Mouse (Mus musculus) mouse trophoblast stem cell (cell line): ENCODE results near the gene Zfp260.
"Not testable (repeated sequence)": the region's sequence is repeated elsewhere in the genome, so short reads cannot be mapped to it uniquely, and the experiment has no call there.

ENCODE experiments used
- in situ Hi-C, 2 experiments: fragments of 300-500 bp; cut with MseI, MboI; formaldehyde crosslinking; loops; 2 replicates in 1 of 2; 3 replicates in 1 of 2; pipeline ENCODE4 v1.15.1; 2025

Zfp260 gene

GRCm38 (mm10) chr7:30094646-30095429 is at the start of gene Zfp260:
Gene Zfp260 (plus strand): TSS chr7:30094777.
- in situ Hi-C loops: no loop called here

- in situ Hi-C loops: no loop called here
Observed at GRCm38 (mm10) chr7:30048126-30048525, 46.5 kb upstream of the Zfp260 start.

GRCm38 (mm10) chr7:30050882-30051548 is 43.6 kb upstream of the Zfp260 start, which contains the start of gene Zfp14:
Gene Zfp14 (minus strand): TSS chr7:30051380.
- in situ Hi-C loops: no loop called here

- in situ Hi-C loops: no loop called here
Observed at GRCm38 (mm10) chr7:30053591-30053990, 41.0 kb upstream of the Zfp260 start.

- in situ Hi-C loops: no loop called here
Observed at GRCm38 (mm10) chr7:30060341-30060740, 34.2 kb upstream of the Zfp260 start.

GRCm38 (mm10) chr7:30062478-30062877 is 32.1 kb upstream of the Zfp260 start:
- in situ Hi-C loops: no loop called here

- in situ Hi-C loops: no loop called here
Observed at GRCm38 (mm10) chr7:30064622-30065021, 30.0 kb upstream of the Zfp260 start.

GRCm38 (mm10) chr7:30072146-30073028 is 22.2 kb upstream of the Zfp260 start, which contains the start of gene Zfp82:
Gene Zfp82 (minus strand): TSS chr7:30072900.
- in situ Hi-C loops: no loop called here

GRCm38 (mm10) chr7:30086524-30086923 is 8.1 kb upstream of the Zfp260 start:
- in situ Hi-C loops: no loop called here

GRCm38 (mm10) chr7:30089405-30089804 is 5.2 kb upstream of the Zfp260 start:
- in situ Hi-C loops: no loop called here

- in situ Hi-C loops: no loop called here
Observed at GRCm38 (mm10) chr7:30090092-30090969, 4.2 kb upstream of the Zfp260 start, which contains the start of the genes Gm26920 and Zfp566. Gene Gm26920 (minus strand): TSS chr7:30090410. Gene Zfp566 (minus strand): TSS chr7:30090527.

GRCm38 (mm10) chr7:30090970-30091585 is 3.5 kb upstream of the Zfp260 start:
- in situ Hi-C loops: no loop called here

GRCm38 (mm10) chr7:30092666-30093065 is 1.9 kb upstream of the Zfp260 start:
- in situ Hi-C loops: no loop called here

GRCm38 (mm10) chr7:30093918-30094415 is 610 bp upstream of the Zfp260 start:
- in situ Hi-C loops: no loop called here

- in situ Hi-C loops: no loop called here
Observed at GRCm38 (mm10) chr7:30095551-30096125, 1.1 kb downstream of the Zfp260 start.

GRCm38 (mm10) chr7:30099297-30099696 is 4.7 kb downstream of the Zfp260 start:
- in situ Hi-C loops: no loop called here

GRCm38 (mm10) chr7:30116076-30116475 is 21.5 kb downstream of the Zfp260 start:
- in situ Hi-C loops: no loop called here

GRCm38 (mm10) chr7:30117935-30118334 is 23.4 kb downstream of the Zfp260 start:
- in situ Hi-C loops: not testable (repeated sequence)

- in situ Hi-C loops: no loop called here
Observed at GRCm38 (mm10) chr7:30121308-30122187, 27.0 kb downstream of the Zfp260 start, which contains the start of gene Zfp382. Gene Zfp382 (plus strand): TSS chr7:30121942.
